Mouse (Mus musculus) erythroblast, embryonic 14.5 days (primary cell): ENCODE measurements around the gene Sim2.

ENCODE experiments used
- GATA1 ChIP-seq: IDR thresholded peaks from 2 replicates; pipeline ENCODE4 v1.6.1; 2012; ENCODE audit warnings: low read length, inconsistent platforms, mixed read lengths
- TAL1 ChIP-seq: IDR thresholded peaks from 3 replicates; pipeline ENCODE4 v1.6.1; 2012; ENCODE audit warnings: low read length, inconsistent platforms, mixed read lengths

- TF ChIP-seq GATA1, result no peak
- no peak for TF ChIP-seq TAL1
Observed at GRCm38 (mm10) chr16:94162000-94162399, 77.3 kb downstream of the Sim2 start.
